Mouse (Mus musculus): Measurements from ENCODE around the gene Zfp551. TPM values are rescaled to one million over a fixed set of nuclear protein-coding genes. Genes with fewer than 3 reads are reported as not detected.

Zfp551 gene
- 8.2 and 11.1 TPM in 2 replicates for polyA plus RNA-seq (2015; fragmentation: Nextera tagmentation; extraction: Ambion mirVana)

DNA sequence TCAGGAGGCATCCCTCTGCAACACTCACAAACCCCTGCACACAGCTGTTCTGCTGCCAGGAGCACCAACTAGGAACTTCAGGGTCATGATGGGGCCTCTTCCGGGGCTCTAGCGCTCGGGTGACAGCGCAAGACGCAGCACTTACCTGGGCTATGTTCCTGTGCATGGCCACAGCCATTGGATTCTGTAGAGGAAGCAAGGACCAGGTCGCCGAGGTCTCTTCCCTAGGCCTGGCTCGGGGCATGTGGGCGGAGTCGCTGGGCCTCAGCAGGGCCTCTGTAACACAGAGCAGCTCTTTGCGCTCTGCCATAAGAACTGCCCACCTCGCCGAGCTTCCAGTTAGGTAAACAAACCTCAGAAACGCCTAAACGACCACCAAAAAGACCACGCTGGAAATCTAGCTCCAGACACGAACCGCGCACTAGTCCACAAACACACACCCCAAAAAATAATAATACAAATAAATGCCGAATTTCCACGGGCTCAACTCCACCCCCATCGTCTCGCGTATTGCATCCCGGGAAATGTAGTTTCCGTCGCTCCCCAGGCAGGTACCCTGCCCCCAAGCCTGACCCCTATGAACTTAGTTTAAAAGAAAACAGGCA, at the start of gene Zfp551:
Zfp551 (minus strand) TSS at position 507 of the 605 bp plus-strand sequence.
- WGBS, result under 1% methylated on average over 27 of the region's 27 CpGs
- Histone ChIP-seq H3K4me3 (replicated peaks) (peak within 1 kb of the TSS; percentile 64), H3K36me3 (peaks cover 30% of the 10 kb centered on the region), H3K4me1 (peaks cover 21% of the 10 kb centered on the region), H3K4me2 (peak within 1 kb of the TSS; percentile 69), H3K9ac (replicated peaks) (peak within 1 kb of the TSS; percentile 66), H3K27me3 (replicated peaks) (no peaks in the 10 kb centered on the region), H3K27ac (replicated peaks) (peak within 1 kb of the TSS; percentile 63), H3K9me3 (replicated peaks) (no peaks in the 10 kb centered on the region; the same call in 1 of the 2 replicates)
- ATAC-seq (ENCODE audit: low FRiP score), result peak; percentile 93

GRCm38 (mm10) chr7:12422855-12423254, 304 bp upstream of the Zfp551 start:
- H3K4me3 ChIP-seq (replicated peaks), result peak overlapping the region; percentile 64
- H3K27me3 ChIP-seq (replicated peaks), result no peaks in the 10 kb centered on the region
- 59% methylated on average over 3 of the region's 3 CpGs for WGBS
- peaks cover 25% of the 10 kb centered on the region for H3K36me3 ChIP-seq
- H3K4me1 ChIP-seq, result peaks cover 21% of the 10 kb centered on the region
- no peak overlapping the region for H3K27ac ChIP-seq (replicated peaks)
- no peaks in the 10 kb centered on the region; the same call in 1 of the 2 replicates for H3K9me3 ChIP-seq (replicated peaks)
- no peak overlapping the region for H3K9ac ChIP-seq (replicated peaks)
- H3K4me2 ChIP-seq, result peak overlapping the region; percentile 69
- peak; percentile 45; the same call in 1 of the 2 replicates for ATAC-seq (ENCODE audit: low FRiP score)

- no peaks in the 10 kb centered on the region for H3K27me3 ChIP-seq (replicated peaks)
- peak overlapping the region; percentile 64 for H3K4me3 ChIP-seq (replicated peaks)
- peaks cover 36% of the 10 kb centered on the region for H3K36me3 ChIP-seq
- ATAC-seq (ENCODE audit: low FRiP score), result 0 out of 2 replicates have a peak, but pooled peaks have one; percentile 38
- H3K4me2 ChIP-seq, result peak overlapping the region; percentile 69
- H3K4me1 ChIP-seq, result peaks cover 21% of the 10 kb centered on the region
- peaks cover 4% of the 10 kb centered on the region; the same call in 1 of the 2 replicates for H3K9me3 ChIP-seq (replicated peaks)
- peak overlapping the region; percentile 66 for H3K9ac ChIP-seq (replicated peaks)
- WGBS, result 61% methylated on average over 5 of the region's 5 CpGs
- peak overlapping the region; percentile 63; the same call in 1 of the 2 replicates for H3K27ac ChIP-seq (replicated peaks)
These were observed 810 bp downstream of the Zfp551 start for GRCm38 (mm10) chr7:12421741-12422140.

GRCm38 (mm10) chr7:12369173-12369572, 53.4 kb downstream of the Zfp551 start, which contains the start of gene Vmn1r84:
TSS of gene Vmn1r84 (minus strand) at chr7:12369273.
- H3K9ac ChIP-seq (replicated peaks), result no peak within 1 kb of the TSS
- WGBS, result 76% methylated on average over 1 of the region's 1 CpGs
- H3K4me2 ChIP-seq, result no peak within 1 kb of the TSS
- H3K27me3 ChIP-seq (replicated peaks), result no peaks in the 10 kb centered on the region
- H3K36me3 ChIP-seq, result no peaks in the 10 kb centered on the region
- H3K27ac ChIP-seq (replicated peaks), result no peak within 1 kb of the TSS
- H3K4me1 ChIP-seq, result no peaks in the 10 kb centered on the region
- no peak for ATAC-seq (ENCODE audit: low FRiP score)
- no peaks in the 10 kb centered on the region for H3K9me3 ChIP-seq (replicated peaks)
- no peak within 1 kb of the TSS for H3K4me3 ChIP-seq (replicated peaks)

Other genes with a start within 250 kb of the Zfp551 start
- not detected in 2 replicates for gene Vmn1r80, start 233.5 kb downstream of the Zfp551 start, polyA plus RNA-seq (2015; fragmentation: Nextera tagmentation; extraction: Ambion mirVana)
- 0.01 TPM in 1 of 2 replicates, not detected in the other for gene Vmn1r81, start 154.5 kb downstream of the Zfp551 start, polyA plus RNA-seq (2015; fragmentation: Nextera tagmentation; extraction: Ambion mirVana)
- gene Vmn1r82, start 122.3 kb downstream of the Zfp551 start, polyA plus RNA-seq (2015; fragmentation: Nextera tagmentation; extraction: Ambion mirVana), result not detected in 2 replicates
- not detected in 2 replicates for gene Vmn1r83, start 93.3 kb downstream of the Zfp551 start, polyA plus RNA-seq (2015; fragmentation: Nextera tagmentation; extraction: Ambion mirVana)
- not detected in 2 replicates for gene Vmn1r84, start 53.5 kb downstream of the Zfp551 start, polyA plus RNA-seq (2015; fragmentation: Nextera tagmentation; extraction: Ambion mirVana)
- gene Zfp606, start 55.5 kb upstream of the Zfp551 start, polyA plus RNA-seq (2015; fragmentation: Nextera tagmentation; extraction: Ambion mirVana), result 27.7 and 29.5 TPM in 2 replicates
- not detected in 2 replicates for gene 2900092C05Rik, start 89.8 kb upstream of the Zfp551 start, polyA plus RNA-seq (2015; fragmentation: Nextera tagmentation; extraction: Ambion mirVana)
- gene Vmn2r53, start 186.0 kb upstream of the Zfp551 start, polyA plus RNA-seq (2015; fragmentation: Nextera tagmentation; extraction: Ambion mirVana), result 0.01 TPM in 1 of 2 replicates, not detected in the other
- not detected in 2 replicates for gene Vmn2r54, start 217.6 kb upstream of the Zfp551 start, polyA plus RNA-seq (2015; fragmentation: Nextera tagmentation; extraction: Ambion mirVana)

All from neural tube, embryonic 15.5 days (tissue).